Mouse (Mus musculus): Measurements from ENCODE around the gene Ctbp1.
A peak's percentile ranks its signal among the peaks of the same experiment; 100 is the strongest.

The Ctbp1 gene

GRCm38 (mm10) chr5:33274953-33275454, at the start of gene Ctbp1:
TSS of gene Ctbp1 (minus strand) at chr5:33274994.
- DNase-seq = peak; percentile 94

- no peak for DNase-seq
These were observed 49.7 kb upstream of the Ctbp1 start for GRCm38 (mm10) chr5:33324491-33324890.

GRCm38 (mm10) chr5:33312192-33312591, 37.4 kb upstream of the Ctbp1 start:
- no peak for DNase-seq

GRCm38 (mm10) chr5:33310704-33311462, 36.1 kb upstream of the Ctbp1 start:
- no peak for DNase-seq

- no peak for DNase-seq
These were observed 27.0 kb upstream of the Ctbp1 start for GRCm38 (mm10) chr5:33301801-33302200.

- no peak for DNase-seq
These were observed 22.4 kb upstream of the Ctbp1 start for GRCm38 (mm10) chr5:33297164-33297563.

- no peak for DNase-seq
These were observed 19.1 kb upstream of the Ctbp1 start for GRCm38 (mm10) chr5:33293796-33294430.

GRCm38 (mm10) chr5:33283951-33284350, 9.2 kb upstream of the Ctbp1 start:
- no peak for DNase-seq

GRCm38 (mm10) chr5:33281428-33281827, 6.6 kb upstream of the Ctbp1 start:
- no peak for DNase-seq

- no peak for DNase-seq
These were observed 4.2 kb upstream of the Ctbp1 start for GRCm38 (mm10) chr5:33278950-33279349.

- no peak for DNase-seq
These were observed 2.5 kb upstream of the Ctbp1 start for GRCm38 (mm10) chr5:33277286-33277685.

GRCm38 (mm10) chr5:33275754-33276153, 960 bp upstream of the Ctbp1 start:
- DNase-seq = no peak

- DNase-seq = peak; percentile 89
These were observed 475 bp downstream of the Ctbp1 start for GRCm38 (mm10) chr5:33274085-33274952.

- no peak for DNase-seq
These were observed 1.1 kb downstream of the Ctbp1 start for GRCm38 (mm10) chr5:33273777-33274084.

- peak; percentile 40 for DNase-seq
These were observed 1.7 kb downstream of the Ctbp1 start for GRCm38 (mm10) chr5:33272845-33273776.

GRCm38 (mm10) chr5:33272146-33272545, 2.6 kb downstream of the Ctbp1 start:
- no peak for DNase-seq

GRCm38 (mm10) chr5:33270568-33270967, 4.2 kb downstream of the Ctbp1 start:
- DNase-seq = peak; percentile 87

- no peak for DNase-seq
These were observed 20.4 kb downstream of the Ctbp1 start for GRCm38 (mm10) chr5:33254416-33254815.

- no peak for DNase-seq
These were observed 26.6 kb downstream of the Ctbp1 start for GRCm38 (mm10) chr5:33248186-33248585.

GRCm38 (mm10) chr5:33247387-33247786, 27.4 kb downstream of the Ctbp1 start:
- no peak for DNase-seq

GRCm38 (mm10) chr5:33245701-33246100, 29.1 kb downstream of the Ctbp1 start:
- DNase-seq = peak; percentile 49

GRCm38 (mm10) chr5:33244377-33244920, 30.3 kb downstream of the Ctbp1 start:
- no peak for DNase-seq

All from layer of hippocampus, adult 9-11 months (tissue).